9 mouse cellular contexts compared by ENCODE assay signal in the genomic region with DNA sequence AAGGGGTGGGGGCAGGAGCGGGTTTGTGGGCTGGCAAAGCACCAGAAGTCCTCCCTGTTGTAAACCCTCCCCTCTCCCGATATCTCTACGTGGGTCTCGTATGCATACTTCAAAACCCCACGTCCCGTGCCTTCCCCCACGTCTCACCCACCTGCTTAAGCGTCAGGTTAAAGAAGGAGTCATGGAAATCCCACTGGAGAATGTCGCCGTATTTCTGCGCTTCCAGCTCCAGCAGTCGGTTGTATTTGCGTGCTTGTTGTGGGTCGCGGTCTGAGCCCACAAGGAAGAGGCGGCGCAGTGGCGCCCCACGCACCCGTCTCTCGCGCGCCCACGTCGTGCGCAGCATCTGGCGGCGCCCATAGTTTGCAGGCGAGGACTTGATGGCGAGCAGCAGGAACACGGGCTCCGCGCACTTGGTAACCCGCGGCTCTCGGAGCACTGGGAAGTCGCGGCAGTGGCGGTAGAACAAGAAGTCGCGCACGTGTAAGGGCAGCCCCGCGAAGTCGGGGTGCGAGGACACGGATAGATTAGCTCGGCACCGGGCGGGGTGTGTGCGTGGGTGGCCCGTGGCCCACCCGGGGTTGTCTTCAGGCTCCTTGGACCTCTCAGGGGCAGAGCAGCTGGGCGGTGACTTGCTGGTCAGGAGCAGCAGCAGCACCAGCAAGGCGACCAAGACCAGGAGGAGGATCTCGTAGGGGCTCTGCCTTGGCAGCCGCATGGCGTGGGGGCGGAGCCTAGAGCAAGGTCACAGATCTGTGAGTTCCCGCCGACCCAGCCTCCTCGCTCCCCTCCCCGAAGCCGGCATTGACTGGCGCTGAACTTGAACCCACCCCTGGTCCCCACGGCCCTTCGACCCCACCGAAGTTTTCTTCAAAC. TPM values are rescaled to one million over a fixed set of nuclear protein-coding genes. Genes with fewer than 3 reads are reported as not detected.
DNase-seq lines count a peak whose midpoint lies in the region; ATAC-seq and TF ChIP-seq lines count a peak whose summit lies in the region.
"Had no signal": no experiment of that assay in that cellular context is flagged by ENCODE, and none has a peak within 500 bp of the region (broad histone marks: within the 10 kb centered on the region; RNA-seq: fewer than 3 reads in every experiment).

No protein-coding gene starts in this region.

- peak overlapping the region; percentile 36 for H3K4me2 ChIP-seq in liver, embryonic 11.5 days
- peak overlapping the region; percentile 24 for H3K4me2 ChIP-seq in intestine, embryonic 14.5 days (ENCODE audit: low read length)
- peak overlapping the region; percentile 34 for H3K4me2 ChIP-seq in neural tube, embryonic 13.5 days

- no peak for TF ChIP-seq POLR2A in lung, adult 2 months (IDR thresholded peaks at IDR 0.05; ENCODE audit: borderline replicate concordance, extremely low read depth, low read depth, low read length)

- TF ChIP-seq CTCF in lung, adult 2 months (IDR thresholded peaks at IDR 0.05; ENCODE audit: insufficient read depth, low read length): no peak

- peak overlapping the region; percentile 22; the same call in 1 of the 2 replicates for H3K4me3 ChIP-seq in liver, embryonic 11.5 days (ENCODE audit: low read depth, low read length)
- H3K4me3 ChIP-seq in embryonic facial prominence, embryonic 10.5 days: peak overlapping the region; percentile 37
- 0 out of 2 replicates have a peak overlapping the region, but pooled peaks have one; percentile 10 for H3K4me3 ChIP-seq in intestine, embryonic 14.5 days (ENCODE audit: low read depth, low read length)
- peak overlapping the region; percentile 18 for H3K4me3 ChIP-seq in neural tube, embryonic 13.5 days
- no peak overlapping the region for H3K4me3 ChIP-seq in lung, adult 2 months (replicated peaks; ENCODE audit: extremely low read depth, low read depth, low read length)

- no peak overlapping the region for H3K27ac ChIP-seq in liver, embryonic 11.5 days (ENCODE audit: low read depth, low read length)
- no peak overlapping the region for H3K27ac ChIP-seq in embryonic facial prominence, embryonic 10.5 days (replicated peaks)
- H3K27ac ChIP-seq in intestine, embryonic 14.5 days (ENCODE audit: low read depth): no peak overlapping the region
- H3K27ac ChIP-seq in neural tube, embryonic 13.5 days (replicated peaks): no peak overlapping the region

- H3K9me3 ChIP-seq in liver, embryonic 11.5 days (ENCODE audit: control insufficient read depth, low read length): no peaks in the 10 kb centered on the region
- 0 out of 2 replicates have a peak, but pooled peaks cover 3% of the 10 kb centered on the region for H3K9me3 ChIP-seq in embryonic facial prominence, embryonic 10.5 days
- no peaks in the 10 kb centered on the region for H3K9me3 ChIP-seq in intestine, embryonic 14.5 days (ENCODE audit: control insufficient read depth, low read length)
- no peaks in the 10 kb centered on the region for H3K9me3 ChIP-seq in neural tube, embryonic 13.5 days

- whole genome bisulfite sequencing in liver, embryonic 11.5 days: 12% methylated on average over 68 of the region's 68 CpGs
- 10% methylated on average over 68 of the region's 68 CpGs for WGBS in embryonic facial prominence, embryonic 10.5 days
- WGBS in intestine, embryonic 14.5 days: 14% methylated on average over 68 of the region's 68 CpGs
- 9% methylated on average over 68 of the region's 68 CpGs for WGBS in neural tube, embryonic 13.5 days
- 25% methylated on average over 68 of the region's 68 CpGs for WGBS in lung, adult 2 months

- H3K9ac ChIP-seq in liver, embryonic 11.5 days (ENCODE audit: low read depth, low read length): no peak overlapping the region
- no peak overlapping the region for H3K9ac ChIP-seq in intestine, embryonic 14.5 days (ENCODE audit: low read length)
- no peak overlapping the region for H3K9ac ChIP-seq in neural tube, embryonic 13.5 days

- ATAC-seq in liver, embryonic 11.5 days (replicated peaks; ENCODE audit: low FRiP score): 0 out of 2 replicates have a peak, but pooled peaks have one; percentile 10
- no peak; the same call in 1 of the 2 replicates for ATAC-seq in intestine, embryonic 14.5 days (replicated peaks; ENCODE audit: low FRiP score, low TSS enrichment, low read depth)
- peak; percentile 13; the same call in 1 of the 2 replicates for ATAC-seq in neural tube, embryonic 13.5 days (ENCODE audit: low read depth)

- peaks cover 76% of the 10 kb centered on the region for H3K27me3 ChIP-seq in liver, embryonic 11.5 days (replicated peaks; ENCODE audit: control insufficient read depth, insufficient read depth, low read length)
- peaks cover 99% of the 10 kb centered on the region for H3K27me3 ChIP-seq in embryonic facial prominence, embryonic 10.5 days (replicated peaks; ENCODE audit: low read depth, poor library complexity, severe bottlenecking)
- peaks cover 78% of the 10 kb centered on the region for H3K27me3 ChIP-seq in intestine, embryonic 14.5 days (replicated peaks; ENCODE audit: control insufficient read depth, insufficient read depth, low read length)
- peaks cover 92% of the 10 kb centered on the region for H3K27me3 ChIP-seq in neural tube, embryonic 13.5 days

- H3K4me1 ChIP-seq in liver, embryonic 11.5 days (replicated peaks; ENCODE audit: control insufficient read depth, insufficient read depth, low read length): peaks cover 6% of the 10 kb centered on the region
- peaks cover 18% of the 10 kb centered on the region for H3K4me1 ChIP-seq in embryonic facial prominence, embryonic 10.5 days
- peaks cover 8% of the 10 kb centered on the region; the same call in 1 of the 2 replicates for H3K4me1 ChIP-seq in intestine, embryonic 14.5 days (replicated peaks; ENCODE audit: control insufficient read depth, insufficient read depth, low read length)
- peaks cover 17% of the 10 kb centered on the region for H3K4me1 ChIP-seq in neural tube, embryonic 13.5 days (replicated peaks)
- no peaks in the 10 kb centered on the region for H3K4me1 ChIP-seq in lung, adult 2 months (ENCODE audit: control insufficient read depth, insufficient read depth, low read length)

- no peak for DNase-seq in liver, embryonic 11.5 days (ENCODE audit: low spot score)
- DNase-seq in liver: no peak
- DNase-seq in embryonic facial prominence, embryonic 10.5 days (ENCODE audit: low spot score): peak; percentile 50
- peak; percentile 60 for DNase-seq in intestine, embryonic 14.5 days (ENCODE audit: low spot score)
- no peak for DNase-seq in gastrocnemius, postnatal 10 days
- no peak for DNase-seq in MN1 (ENCODE audit: low spot score)
- no peak for DNase-seq in lung, adult 2 months
- DNase-seq: left cerebral cortex, postnatal 4 days had no signal

- H3K36me3 ChIP-seq in liver, embryonic 11.5 days (ENCODE audit: control insufficient read depth, insufficient read depth, low read length): no peaks in the 10 kb centered on the region
- no peaks in the 10 kb centered on the region for H3K36me3 ChIP-seq in embryonic facial prominence, embryonic 10.5 days (replicated peaks)
- no peaks in the 10 kb centered on the region for H3K36me3 ChIP-seq in intestine, embryonic 14.5 days (ENCODE audit: control insufficient read depth, insufficient read depth, low read length)
- H3K36me3 ChIP-seq in neural tube, embryonic 13.5 days: no peaks in the 10 kb centered on the region

RNA-seq across cellular contexts. Expression of a gene that starts 4.4 kb away (rescaled TPM):
- polyA plus RNA-seq in liver, embryonic 11.5 days (2014; fragmentation: Nextera tagmentation; extraction: Ambion mirVana): 1.3 and 2.0 TPM in 2 replicates
- 0.55 TPM in 1 of 2 replicates, not detected in the other for polyA plus RNA-seq in embryonic facial prominence, embryonic 10.5 days (2016; fragmentation: Nextera tagmentation; extraction: Ambion mirVana)
- polyA plus RNA-seq in intestine, embryonic 14.5 days (2014; fragmentation: Nextera tagmentation; extraction: Ambion mirVana): 0.98 and 1.4 TPM in 2 replicates
- polyA plus RNA-seq in neural tube, embryonic 13.5 days (2015; fragmentation: Nextera tagmentation; extraction: Ambion mirVana): 0.46 and 1.0 TPM in 2 replicates
- 1 to 10 TPM; 3.1 to 3.7 TPM for total RNA-seq in gastrocnemius, postnatal 10 days (2021)
- 58.5 and 60.7 TPM in 2 replicates for polyA plus RNA-seq in lung, adult 2 months (2012; rRNA removed)

RNA-seq across cellular contexts. Expression of a gene that starts 8.2 kb away (rescaled TPM):
- 2.1 and 2.9 TPM in 2 replicates for polyA plus RNA-seq in liver, embryonic 11.5 days (2014; fragmentation: Nextera tagmentation; extraction: Ambion mirVana)
- 0.54 and 0.72 TPM in 2 replicates for polyA plus RNA-seq in embryonic facial prominence, embryonic 10.5 days (2016; fragmentation: Nextera tagmentation; extraction: Ambion mirVana)
- 6.9 and 8.4 TPM in 2 replicates for polyA plus RNA-seq in intestine, embryonic 14.5 days (2014; fragmentation: Nextera tagmentation; extraction: Ambion mirVana)
- 0.42 and 0.59 TPM in 2 replicates for polyA plus RNA-seq in neural tube, embryonic 13.5 days (2015; fragmentation: Nextera tagmentation; extraction: Ambion mirVana)
- total RNA-seq in gastrocnemius, postnatal 10 days (2021): 1 to 10 TPM; 4.7 to 5.2 TPM
- 25.0 and 31.3 TPM in 2 replicates for polyA plus RNA-seq in lung, adult 2 months (2012; rRNA removed)

RNA-seq across cellular contexts. Expression of a gene that starts 17.3 kb away (rescaled TPM):
- polyA plus RNA-seq in liver, embryonic 11.5 days (2014; fragmentation: Nextera tagmentation; extraction: Ambion mirVana): 10.1 and 11.0 TPM in 2 replicates
- polyA plus RNA-seq in embryonic facial prominence, embryonic 10.5 days (2016; fragmentation: Nextera tagmentation; extraction: Ambion mirVana): 3.6 and 4.0 TPM in 2 replicates
- polyA plus RNA-seq in intestine, embryonic 14.5 days (2014; fragmentation: Nextera tagmentation; extraction: Ambion mirVana): 4.1 and 4.5 TPM in 2 replicates
- polyA plus RNA-seq in neural tube, embryonic 13.5 days (2015; fragmentation: Nextera tagmentation; extraction: Ambion mirVana): 3.9 and 4.0 TPM in 2 replicates
- total RNA-seq in gastrocnemius, postnatal 10 days (2021): 1 to 10 TPM; 3.9 to 5.8 TPM
- 56.6 and 72.7 TPM in 2 replicates for polyA plus RNA-seq in lung, adult 2 months (2012; rRNA removed)

RNA-seq across cellular contexts. Expression of a gene that starts 21.8 kb away (rescaled TPM):
- polyA plus RNA-seq in liver, embryonic 11.5 days (2014; fragmentation: Nextera tagmentation; extraction: Ambion mirVana): 0.41 and 0.45 TPM in 2 replicates
- polyA plus RNA-seq in embryonic facial prominence, embryonic 10.5 days (2016; fragmentation: Nextera tagmentation; extraction: Ambion mirVana): 2.2 TPM in 2 replicates
- 1.6 and 2.4 TPM in 2 replicates for polyA plus RNA-seq in intestine, embryonic 14.5 days (2014; fragmentation: Nextera tagmentation; extraction: Ambion mirVana)
- 16.6 and 17.7 TPM in 2 replicates for polyA plus RNA-seq in neural tube, embryonic 13.5 days (2015; fragmentation: Nextera tagmentation; extraction: Ambion mirVana)
- under 1 TPM; 0.38 to 0.45 TPM for total RNA-seq in gastrocnemius, postnatal 10 days (2021)
- 0.25 and 0.32 TPM in 2 replicates for polyA plus RNA-seq in lung, adult 2 months (2012; rRNA removed)

RNA-seq across cellular contexts. Expression of a gene that starts 32.1 kb away (rescaled TPM):
- 20.8 and 21.1 TPM in 2 replicates for polyA plus RNA-seq in liver, embryonic 11.5 days (2014; fragmentation: Nextera tagmentation; extraction: Ambion mirVana)
- polyA plus RNA-seq in embryonic facial prominence, embryonic 10.5 days (2016; fragmentation: Nextera tagmentation; extraction: Ambion mirVana): 6.0 and 7.9 TPM in 2 replicates
- polyA plus RNA-seq in intestine, embryonic 14.5 days (2014; fragmentation: Nextera tagmentation; extraction: Ambion mirVana): 5.8 and 6.9 TPM in 2 replicates
- polyA plus RNA-seq in neural tube, embryonic 13.5 days (2015; fragmentation: Nextera tagmentation; extraction: Ambion mirVana): 54.2 and 55.0 TPM in 2 replicates
- total RNA-seq in gastrocnemius, postnatal 10 days (2021): 1 to 10 TPM in 1 of 2 experiments, under 1 TPM in 1; 0.26 to 1.2 TPM
- 20.0 and 23.3 TPM in 2 replicates for polyA plus RNA-seq in lung, adult 2 months (2012; rRNA removed)

Comparison
In these comparisons a context has a peak if more than half of its experiments do, and no peak if none do; other contexts are left out.
1. DNase-seq: peak in embryonic facial prominence, embryonic 10.5 days (single experiment) and intestine, embryonic 14.5 days (single experiment); none in liver, embryonic 11.5 days (single experiment), liver (single experiment), gastrocnemius, postnatal 10 days (single experiment), MN1 (single experiment) and lung, adult 2 months (single experiment).
2. RNA of a gene that starts 4.4 kb away (polyA plus RNA-seq): 58.5 to 60.7 TPM in lung, adult 2 months; 0.98 to 1.4 TPM in intestine, embryonic 14.5 days, 1.3 to 2.0 TPM in liver, embryonic 11.5 days, 0.46 to 1.0 TPM in neural tube, embryonic 13.5 days and 0.55 TPM in embryonic facial prominence, embryonic 10.5 days; every median in the first group is over 10 times any median in the second.
3. Peak in every context shown above with its lines, with median percentiles within 50 percentile points of each other: H3K4me2 ChIP-seq.